Mouse (Mus musculus): ENCODE data around the gene Lrrc4b.

Gene Lrrc4b

DNA sequence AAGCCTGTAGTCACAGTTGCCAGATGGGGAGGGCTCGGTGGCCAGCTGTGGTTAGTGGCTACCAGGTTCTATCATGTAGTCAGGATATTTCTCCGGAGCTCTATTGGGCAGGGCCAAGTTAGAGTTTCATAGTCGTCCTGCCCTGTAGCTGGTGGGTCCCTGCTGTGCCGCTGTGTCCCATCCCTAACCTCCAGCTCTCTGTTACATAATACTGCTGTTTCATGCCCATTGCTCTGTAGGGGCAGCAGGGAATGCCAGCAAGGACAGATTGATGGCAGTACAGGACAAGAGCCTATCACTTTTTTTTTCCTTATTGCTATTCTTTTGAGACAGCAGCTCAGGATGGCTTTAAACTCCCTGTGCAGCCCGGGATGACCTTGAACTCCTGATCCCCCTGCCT, 7.0 kb downstream of the Lrrc4b start:
- in situ Hi-C loops (cut with MboI, MseI): no loop called here

DNA sequence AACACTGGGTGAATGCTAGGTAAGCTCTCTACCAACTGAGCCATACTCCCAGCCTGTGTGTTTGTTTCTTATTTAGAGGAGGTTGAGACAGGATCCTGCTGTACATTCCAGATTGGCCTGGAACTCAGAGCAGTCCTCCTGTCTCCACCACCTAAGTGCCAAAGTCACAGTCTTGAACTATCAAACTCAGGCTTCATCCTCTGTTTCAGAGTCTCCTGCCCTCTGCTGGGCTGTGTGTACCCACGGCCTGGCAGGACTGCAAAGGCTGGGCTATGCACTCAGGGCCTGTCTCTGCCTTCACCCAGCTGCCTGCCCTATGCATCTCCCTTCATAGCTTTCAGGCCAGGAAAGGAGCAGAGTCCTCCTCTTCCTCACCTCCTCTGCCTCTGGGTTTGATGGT, 7.4 kb downstream of the Lrrc4b start:
- in situ Hi-C loops (cut with MboI, MseI): no loop called here

DNA sequence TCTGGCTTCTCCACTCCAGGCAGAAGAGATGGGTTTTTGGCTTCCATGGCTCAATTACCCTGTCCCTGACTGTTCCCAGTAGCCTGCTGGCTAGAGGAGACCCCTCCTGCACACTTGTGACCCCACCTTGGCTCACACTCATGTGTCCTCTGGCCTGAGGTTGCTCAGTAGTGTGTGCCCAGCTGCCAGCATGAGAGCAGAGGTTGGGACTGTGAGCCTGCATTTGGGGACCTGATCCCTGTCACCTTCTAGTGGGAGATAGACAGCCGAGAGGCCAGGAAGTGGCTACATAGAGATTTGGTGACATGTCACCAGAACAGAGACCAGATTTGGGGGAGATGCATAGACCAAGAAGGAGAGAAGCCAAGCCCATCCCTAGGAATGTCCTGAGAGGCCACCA, 8.4 kb downstream of the Lrrc4b start:
- in situ Hi-C loops (cut with MboI, MseI): no loop called here

DNA sequence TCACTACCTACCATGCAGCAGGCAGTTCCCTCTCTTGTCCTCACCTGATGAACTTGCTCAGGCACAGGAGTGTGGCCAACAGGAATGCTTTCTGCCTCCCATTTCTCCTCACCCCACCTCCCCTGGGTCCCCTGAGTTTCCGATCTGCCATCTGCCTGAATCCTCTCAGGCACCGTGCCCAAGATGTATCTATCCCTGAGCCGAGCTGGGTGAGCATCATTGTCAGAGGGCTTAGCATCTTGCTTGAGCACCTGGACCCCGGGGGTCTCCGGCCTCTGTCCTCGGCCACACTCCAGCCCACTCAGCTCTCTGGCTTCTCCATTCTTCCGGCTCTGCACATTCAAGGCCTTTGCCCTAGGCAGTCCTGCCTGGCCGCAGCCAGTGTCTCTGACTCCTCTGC, 9.1 kb downstream of the Lrrc4b start:
- in situ Hi-C loops (cut with MboI, MseI): no loop called here

DNA sequence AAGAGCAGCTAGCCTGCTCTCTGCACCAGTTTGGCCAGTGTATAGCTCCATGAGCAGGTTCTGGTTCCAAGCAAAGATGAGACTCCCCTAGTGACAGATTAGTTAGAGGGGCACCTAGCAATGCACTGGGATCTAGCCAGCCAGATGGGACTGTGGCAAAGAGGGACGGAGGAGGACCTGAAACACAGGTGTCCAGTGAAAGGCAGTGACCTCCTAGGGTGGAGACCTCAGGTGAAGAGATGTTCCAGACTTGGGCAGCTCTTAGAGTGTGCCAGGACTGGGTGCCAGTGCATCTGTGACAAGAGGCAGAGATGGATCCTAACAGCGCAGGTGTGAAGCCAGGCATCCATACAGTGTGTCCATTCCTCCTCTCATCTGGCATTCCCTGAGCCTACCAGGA, 10.9 kb downstream of the Lrrc4b start:
- in situ Hi-C loops (cut with MboI, MseI): no loop called here

DNA sequence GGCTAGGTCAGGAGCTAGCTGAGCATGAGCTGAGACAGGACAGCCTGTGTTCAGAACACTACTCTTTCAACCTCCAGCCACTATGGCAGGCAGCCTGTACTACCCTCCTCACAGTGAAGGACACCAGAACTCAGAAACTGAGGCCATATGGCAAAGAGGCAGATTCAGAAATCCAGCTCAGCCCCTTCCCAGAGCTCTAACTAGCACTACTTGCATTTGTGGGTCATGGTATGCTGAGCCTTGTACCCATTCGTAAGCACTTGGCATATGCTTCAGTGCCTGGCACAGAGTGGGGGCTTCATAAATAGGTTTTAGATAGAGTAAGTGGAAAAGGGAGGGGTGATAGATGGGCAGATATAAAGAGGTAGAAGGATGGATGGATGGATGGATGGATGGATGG, 11.7 kb downstream of the Lrrc4b start:
- in situ Hi-C loops (cut with MboI, MseI): no loop called here

DNA sequence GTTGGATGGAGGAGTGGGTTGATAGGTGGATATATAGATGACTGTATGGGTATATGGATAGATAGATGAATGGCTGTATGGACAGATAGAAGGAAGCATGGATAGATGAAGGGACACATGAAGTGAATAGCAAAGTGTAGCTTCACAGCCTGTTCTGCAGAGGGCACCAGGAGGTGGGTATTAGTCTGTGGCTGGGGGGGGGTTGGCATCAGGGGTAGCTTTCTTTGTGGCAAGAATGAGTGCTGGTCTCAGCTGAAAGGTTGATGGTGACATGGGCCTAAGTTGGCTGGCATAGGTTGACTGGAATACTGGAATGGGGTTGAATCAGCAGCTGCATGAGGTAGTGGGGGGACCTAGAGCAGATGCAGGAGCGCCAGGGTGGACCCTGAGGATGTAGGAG, 12.4 kb downstream of the Lrrc4b start:
- in situ Hi-C loops (cut with MboI, MseI): no loop called here

DNA sequence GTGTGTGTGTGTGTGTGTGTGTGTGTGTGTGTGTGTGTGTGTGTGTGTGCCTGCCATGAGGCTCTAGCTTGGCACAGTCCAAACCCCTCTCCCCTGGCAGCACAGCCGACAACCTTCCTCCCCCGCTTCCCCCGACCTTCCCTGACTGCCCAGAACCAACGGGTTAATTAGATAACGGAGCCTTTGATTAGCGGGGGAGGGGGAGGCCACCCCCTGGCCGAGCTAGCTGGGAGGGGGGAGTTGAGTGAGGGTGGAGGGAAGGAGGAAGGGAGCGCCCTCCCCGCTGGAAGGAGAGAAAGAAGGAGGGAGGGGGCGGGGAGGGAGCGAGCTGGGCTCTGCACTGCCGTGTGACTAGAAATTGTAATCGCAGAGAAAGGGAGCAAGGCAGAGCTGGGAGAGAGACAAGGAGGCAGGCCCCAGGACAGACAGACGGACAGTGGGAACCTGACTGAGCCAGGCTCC, 12.9 kb downstream of the Lrrc4b start:
- in situ Hi-C loops (cut with MboI, MseI): no loop called here

DNA sequence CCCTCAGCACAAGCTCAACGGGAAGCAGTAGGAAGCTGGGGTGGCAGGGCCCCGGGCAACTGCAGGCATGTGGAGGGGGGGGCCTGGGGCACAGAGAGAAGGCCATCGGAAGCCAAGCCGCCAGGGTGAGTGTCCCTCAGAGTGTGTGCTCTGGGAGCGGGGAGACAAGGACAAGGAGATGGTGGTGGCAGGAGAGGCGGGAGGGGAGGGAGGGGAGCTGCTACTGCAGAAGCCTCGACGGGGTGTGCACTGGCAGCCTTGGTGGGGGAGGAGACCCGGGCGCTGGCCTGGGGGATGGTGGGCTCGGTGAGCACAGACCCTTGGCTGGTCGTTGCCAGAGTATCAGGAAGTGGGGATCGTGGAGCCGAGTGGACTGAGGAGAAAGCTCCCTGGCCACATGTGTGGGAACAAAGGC, 13.6 kb downstream of the Lrrc4b start:
- in situ Hi-C loops (cut with MboI, MseI): no loop called here

DNA sequence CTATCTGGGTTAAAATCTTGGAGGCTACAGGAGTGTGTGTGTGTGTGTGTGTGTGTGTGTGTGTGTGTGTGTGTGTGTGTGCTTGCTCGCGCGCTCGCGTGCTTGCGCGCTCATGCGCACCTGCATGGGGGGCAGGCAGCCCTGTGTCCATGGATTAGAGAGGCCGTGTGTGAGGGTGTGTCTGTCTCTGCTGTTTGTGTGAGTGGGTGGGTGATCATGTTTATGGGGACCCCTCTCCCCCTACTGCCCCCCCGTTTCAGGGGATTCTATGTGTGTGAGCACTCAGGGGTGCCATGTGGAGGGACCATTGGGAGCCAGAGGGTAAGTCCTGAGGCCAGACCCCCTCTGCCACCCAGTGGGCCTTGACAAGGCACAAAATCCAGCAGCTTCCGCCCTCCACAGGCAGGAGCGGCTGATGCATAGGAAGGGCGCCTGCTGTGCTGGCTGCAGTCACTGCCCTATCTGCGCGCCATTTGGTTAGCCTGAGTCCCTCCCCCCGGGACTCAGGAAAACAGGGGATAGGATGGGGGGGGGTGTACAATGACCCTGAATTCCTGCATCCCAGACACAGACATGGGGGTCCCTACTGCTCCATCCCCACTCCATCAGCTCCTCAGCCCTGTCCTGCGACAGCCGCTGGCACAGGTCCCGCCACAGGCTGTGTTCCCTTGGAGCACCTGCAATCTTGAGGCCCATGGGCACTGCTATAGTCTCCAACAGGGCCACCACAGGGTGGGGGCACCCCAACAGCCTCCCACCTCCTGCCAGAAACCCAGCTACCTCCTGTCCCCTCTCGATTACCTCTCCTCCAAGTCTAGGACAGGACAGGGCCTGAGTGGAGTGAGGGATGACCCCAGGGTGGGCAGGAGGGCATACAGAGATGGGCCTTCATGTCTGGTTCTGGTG, 14.7 kb downstream of the Lrrc4b start:
- in situ Hi-C loops (cut with MboI, MseI): no loop called here

DNA sequence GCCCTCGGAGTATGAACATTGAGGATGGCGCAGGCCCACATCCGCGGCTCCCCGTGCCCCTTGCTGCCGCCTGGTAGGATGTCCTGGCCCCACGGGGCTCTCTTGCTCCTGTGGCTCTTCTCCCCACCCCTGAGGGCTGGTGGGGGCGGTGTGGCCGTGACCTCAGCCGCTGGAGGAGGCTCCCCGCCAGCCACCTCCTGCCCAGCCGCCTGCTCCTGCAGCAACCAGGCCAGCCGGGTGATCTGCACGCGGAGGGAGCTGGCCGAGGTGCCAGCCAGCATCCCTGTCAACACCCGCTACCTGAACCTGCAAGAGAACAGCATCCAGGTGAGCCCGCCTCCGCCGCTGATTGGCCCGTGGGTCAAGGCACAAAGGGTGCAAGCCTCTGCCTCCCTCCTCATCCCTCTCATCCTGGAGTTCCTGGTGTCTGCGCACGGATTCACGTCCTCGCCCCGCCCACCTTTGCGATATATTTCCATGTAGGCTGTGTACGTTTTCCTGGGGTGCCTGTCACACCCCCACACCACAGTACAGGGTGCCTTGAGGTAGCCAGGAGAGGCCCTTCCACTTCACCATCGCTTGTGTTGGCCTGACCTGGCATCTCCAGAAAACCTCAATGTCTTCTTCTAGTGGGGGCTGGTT, 16.2 kb downstream of the Lrrc4b start:
- in situ Hi-C loops (cut with MboI, MseI): no loop called here

DNA sequence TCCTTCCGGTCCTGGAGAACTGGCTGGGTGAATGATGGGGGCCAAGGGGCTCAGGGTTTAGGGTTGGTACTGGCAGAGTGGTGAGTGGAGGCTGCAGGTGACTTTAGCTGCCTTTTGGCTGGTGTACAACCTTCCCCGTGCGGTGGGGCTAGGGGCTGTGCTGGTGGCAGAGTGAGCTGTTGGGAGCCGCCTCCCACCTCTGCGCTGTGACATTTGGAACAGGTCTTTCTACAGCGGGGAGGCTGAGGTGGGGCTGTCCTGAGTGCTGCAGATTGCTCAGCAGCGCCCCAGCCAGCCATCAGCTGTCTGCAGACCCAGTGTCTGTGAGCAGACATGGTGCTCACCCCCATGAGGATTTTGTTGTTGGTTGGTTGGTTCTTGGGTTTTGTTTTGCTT, 16.7 kb downstream of the Lrrc4b start:
- in situ Hi-C loops (cut with MboI, MseI): no loop called here

DNA sequence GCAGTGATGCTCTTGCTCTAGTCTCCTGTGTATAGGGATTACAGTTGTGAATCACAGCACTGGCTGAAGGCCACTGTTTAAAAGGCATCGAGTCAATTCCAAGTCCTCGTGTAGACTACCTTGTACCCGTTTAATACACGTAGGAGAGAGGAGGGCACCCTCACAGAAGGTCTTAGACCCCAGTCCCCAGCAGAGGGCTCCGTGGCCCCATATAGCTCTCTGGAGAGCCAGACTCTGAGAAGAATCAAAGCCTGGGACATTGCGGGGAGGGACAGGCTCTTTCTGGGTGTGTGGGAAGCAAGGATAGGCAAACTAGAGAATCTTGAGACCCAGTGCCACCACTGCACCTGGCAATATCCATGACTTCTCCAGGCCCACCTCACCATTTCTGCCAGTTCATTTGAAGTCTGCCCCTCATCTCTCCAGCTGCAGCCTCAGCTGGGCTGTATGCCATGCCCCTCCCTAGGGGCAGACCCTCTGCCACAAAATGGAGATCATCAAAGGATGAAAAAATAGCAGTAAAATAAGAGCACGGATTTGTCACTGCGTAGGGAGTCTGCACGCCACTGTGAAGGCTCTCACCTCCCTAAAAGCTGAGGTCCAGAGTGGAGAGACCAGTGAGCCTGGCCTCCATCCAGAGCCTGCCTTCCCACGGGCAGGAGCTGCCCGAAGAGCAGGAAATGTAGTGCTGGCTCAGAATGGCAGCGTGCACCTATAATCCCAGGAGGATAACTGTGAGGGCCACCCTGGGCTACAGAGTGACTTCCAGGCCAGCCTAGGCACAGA, 17.4 kb downstream of the Lrrc4b start:
- in situ Hi-C loops (cut with MboI, MseI): no loop called here

DNA sequence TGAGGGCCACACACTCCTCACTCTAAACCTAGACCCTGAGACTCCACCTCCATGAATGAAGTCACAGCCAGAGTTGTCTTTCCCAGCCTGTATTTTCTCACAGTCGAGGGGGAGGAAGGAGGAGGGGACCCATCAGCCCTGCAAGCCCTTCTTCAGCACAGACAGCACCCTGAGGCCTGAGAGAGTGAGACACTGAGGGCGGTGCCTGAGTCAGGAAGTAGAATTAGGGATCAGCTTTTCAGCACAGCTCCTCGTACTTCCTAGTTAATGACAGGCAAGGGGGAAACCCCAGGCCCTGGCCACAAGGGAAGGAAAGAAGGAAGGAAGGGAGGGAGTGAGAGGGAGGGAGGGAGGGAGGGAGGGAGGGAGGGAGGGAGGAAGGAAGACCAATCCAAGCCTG, 24.4 kb downstream of the Lrrc4b start:
- in situ Hi-C loops (cut with MboI, MseI): no loop called here

DNA sequence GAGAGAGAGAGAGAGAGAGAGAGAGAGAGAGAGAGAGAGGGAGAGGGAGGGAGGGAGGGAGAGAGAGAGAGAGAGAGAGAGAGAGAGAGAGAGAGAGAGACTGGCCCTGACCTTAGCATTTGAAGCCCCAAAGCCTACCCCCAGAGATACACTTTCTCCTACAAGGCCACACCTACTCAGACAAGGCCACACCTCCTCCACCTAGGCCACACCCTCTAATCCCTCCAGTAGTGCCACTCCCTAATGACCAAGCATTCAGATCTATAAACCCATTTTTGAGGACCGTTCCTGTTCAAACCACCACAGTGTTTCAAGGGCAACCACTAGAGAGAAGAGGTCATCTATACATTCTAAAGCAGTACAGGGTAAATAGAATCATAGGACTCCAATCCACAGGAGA, 27.5 kb downstream of the Lrrc4b start:
- in situ Hi-C loops (cut with MboI, MseI): no loop called here

DNA sequence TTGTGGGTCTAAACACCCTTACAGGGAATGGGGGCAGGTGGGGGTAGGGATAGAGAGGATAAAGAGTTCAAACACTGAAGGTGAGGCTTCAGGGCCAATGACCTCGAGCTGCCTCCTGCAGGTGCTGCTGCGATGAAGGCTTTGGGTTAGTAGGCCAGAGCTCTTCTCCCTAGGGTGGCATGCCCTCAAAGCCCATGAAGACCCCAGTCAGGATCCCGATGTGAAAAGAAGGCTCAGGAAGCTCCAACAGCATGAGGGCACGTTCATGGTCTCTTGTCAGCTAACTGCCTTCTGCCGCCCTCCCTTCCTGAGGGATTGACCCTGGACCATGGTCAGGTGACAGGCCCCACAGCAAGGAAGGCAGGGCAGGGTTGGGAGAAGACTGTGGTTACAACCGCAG, 31.2 kb downstream of the Lrrc4b start:
- in situ Hi-C loops (cut with MboI, MseI): no loop called here

DNA sequence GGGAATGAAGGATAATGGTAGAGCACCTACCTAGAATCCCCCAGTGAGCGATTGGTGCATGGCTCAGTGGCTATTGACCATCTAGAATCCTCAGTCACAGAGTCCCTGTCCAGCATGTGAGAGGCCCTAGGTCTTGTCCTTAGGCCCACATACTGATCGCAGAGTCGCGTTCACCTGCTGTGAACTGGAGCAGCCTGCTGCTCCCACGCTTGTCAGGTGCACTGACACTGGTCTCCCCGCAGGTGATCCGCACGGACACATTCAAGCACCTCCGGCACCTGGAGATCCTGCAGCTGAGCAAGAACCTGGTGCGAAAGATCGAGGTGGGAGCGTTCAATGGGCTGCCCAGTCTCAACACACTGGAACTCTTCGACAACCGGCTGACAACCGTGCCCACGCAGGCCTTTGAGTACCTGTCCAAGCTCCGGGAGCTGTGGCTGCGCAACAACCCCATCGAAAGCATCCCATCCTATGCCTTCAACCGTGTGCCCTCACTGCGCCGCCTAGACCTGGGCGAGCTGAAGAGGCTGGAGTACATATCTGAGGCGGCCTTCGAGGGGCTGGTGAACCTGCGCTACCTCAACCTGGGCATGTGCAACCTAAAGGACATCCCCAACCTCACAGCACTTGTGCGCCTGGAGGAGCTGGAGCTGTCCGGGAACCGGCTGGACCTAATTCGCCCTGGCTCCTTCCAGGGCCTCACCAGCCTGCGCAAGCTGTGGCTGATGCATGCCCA, 32.1 kb downstream of the Lrrc4b start:
- in situ Hi-C loops (cut with MboI, MseI): no loop called here

DNA sequence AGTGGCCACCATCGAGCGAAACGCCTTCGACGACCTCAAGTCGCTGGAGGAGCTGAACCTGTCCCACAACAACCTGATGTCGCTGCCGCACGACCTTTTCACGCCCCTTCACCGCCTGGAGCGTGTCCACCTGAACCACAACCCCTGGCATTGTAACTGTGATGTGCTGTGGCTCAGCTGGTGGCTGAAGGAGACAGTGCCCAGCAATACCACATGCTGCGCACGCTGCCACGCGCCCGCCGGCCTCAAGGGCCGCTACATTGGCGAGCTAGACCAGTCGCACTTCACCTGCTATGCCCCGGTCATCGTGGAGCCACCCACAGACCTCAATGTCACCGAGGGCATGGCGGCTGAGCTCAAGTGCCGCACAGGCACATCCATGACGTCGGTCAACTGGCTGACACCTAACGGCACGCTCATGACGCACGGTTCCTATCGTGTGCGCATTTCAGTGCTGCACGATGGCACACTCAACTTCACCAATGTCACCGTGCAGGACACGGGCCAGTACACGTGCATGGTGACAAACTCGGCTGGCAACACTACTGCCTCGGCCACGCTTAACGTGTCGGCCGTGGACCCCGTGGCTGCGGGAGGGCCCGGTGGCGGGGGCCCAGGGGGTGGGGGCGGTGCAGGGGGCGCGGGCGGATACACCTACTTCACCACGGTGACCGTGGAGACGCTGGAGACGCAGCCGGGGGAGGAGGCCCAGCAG, 32.8 kb downstream of the Lrrc4b start:
- in situ Hi-C loops (cut with MboI, MseI): no loop called here

DNA sequence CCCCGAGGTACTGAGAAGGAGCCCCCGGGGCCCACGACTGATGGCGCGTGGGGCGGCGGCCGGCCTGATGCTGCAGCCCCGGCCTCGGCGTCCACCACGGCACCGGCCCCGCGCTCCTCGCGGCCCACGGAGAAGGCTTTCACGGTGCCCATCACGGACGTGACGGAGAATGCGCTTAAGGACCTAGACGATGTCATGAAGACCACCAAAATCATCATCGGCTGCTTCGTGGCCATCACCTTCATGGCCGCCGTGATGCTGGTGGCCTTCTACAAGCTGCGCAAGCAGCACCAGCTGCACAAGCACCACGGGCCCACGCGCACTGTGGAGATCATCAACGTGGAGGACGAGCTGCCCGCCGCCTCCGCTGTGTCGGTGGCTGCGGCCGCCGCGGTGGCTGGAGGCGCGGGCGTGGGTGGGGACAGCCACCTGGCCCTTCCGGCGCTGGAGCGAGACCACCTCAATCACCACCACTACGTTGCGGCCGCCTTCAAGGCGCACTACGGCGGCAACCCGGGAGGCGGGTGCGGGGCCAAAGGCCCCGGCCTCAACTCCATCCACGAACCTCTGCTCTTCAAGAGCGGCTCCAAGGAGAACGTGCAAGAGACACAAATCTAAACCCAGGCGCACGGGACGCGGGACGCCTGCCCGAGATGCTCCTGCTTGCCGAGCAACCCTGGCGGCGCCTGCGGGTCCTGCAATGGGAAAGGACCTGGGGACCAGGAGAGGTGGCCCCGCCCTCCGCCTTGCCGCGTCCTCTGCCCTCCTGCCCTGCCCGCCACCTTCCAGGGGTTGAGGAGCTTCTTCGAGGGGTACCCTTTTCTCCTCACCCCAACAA, 33.6 kb downstream of the Lrrc4b start:
- in situ Hi-C loops (cut with MboI, MseI): no loop called here

DNA sequence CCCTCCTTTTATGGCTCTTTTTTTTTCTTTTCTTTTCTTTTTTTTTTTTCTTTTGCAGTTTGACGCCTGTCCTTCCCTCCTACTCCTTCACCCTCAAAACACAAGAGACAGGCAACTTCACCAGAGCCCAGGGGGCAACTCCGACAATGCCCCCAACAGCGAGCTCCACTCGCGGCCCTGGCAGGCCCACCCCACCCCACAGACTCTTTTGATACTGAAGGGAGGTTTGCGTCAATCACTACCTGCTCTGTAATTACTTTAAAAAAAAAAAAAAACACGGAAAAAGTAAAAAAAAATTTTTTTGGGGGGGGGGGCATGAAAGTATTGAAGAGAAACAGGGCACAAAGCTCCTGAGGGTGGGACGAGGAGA, 34.2 kb downstream of the Lrrc4b start:
- in situ Hi-C loops (cut with MboI, MseI): no loop called here
